Mouse (Mus musculus) retina, embryonic 14.5 days (tissue): Measurements from ENCODE around the gene Mfsd12.
A peak's percentile ranks its signal among the peaks of the same experiment; 100 is the strongest.

Source experiments
- DNase-seq: peaks from one replicate; pipeline ENCODE4 v3.0.0-alpha.2; 2015; ENCODE audit warnings: low spot score

Gene Mfsd12

DNA sequence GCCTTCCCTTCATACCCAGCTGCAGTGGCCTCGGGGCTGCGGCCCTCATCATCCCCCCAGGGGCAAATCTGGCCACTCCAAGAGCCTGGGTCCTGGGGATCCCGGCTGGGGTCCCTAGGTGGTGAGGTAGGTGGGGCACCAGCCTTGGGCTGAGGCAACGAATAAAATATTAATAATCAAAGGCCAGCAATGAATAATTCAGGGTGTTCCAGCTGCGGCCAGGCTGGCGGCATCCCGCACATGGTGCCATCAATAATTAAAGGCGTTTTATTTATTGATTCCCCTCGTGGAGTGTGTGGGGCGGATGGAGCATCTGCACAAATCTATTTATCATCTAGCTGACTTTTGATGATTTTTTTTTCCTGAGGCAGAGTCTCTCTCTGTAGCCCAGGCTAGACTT, 46.2 kb downstream of the Mfsd12 start:
- DNase-seq = peak; percentile 70

DNA sequence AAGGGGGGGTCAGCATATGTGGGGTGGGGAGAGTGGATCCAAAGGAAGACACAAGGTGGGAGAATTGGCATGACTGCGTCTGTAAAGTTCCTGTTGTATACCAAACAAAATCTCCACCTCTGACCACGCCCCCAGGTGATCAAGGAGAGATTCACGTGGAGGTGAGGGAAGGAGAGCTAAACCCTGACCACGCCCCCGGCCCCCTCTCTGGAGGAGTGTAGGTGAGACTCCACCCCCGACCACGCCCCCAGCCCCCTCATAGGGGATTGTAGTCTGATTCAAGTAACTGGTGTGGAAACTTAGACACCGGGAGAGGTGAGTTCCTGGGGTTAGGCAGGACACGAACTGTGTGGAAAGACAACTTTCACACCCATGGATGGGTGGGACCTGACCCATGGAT, 46.8 kb downstream of the Mfsd12 start:
- no peak for DNase-seq

DNA sequence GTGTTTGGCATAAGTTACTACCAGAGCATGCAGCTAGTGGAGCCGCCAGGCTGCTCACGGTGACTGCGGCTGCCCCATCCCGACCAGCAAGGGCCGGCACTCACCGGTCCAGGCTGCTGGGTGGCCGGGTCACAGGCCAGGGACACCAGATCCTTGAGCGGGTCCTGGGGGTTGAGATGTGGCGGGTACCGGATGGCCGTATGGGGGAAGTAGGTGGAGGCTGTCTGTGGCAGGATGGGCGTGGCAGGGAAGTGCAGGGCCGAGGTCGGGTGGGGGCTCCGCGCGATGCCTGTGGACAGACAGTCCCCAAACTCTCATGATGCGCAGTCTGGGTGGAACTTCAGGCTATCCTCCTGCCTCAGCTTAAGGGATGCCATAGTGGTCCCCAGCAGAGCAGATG, 47.4 kb downstream of the Mfsd12 start:
- no peak for DNase-seq

DNA sequence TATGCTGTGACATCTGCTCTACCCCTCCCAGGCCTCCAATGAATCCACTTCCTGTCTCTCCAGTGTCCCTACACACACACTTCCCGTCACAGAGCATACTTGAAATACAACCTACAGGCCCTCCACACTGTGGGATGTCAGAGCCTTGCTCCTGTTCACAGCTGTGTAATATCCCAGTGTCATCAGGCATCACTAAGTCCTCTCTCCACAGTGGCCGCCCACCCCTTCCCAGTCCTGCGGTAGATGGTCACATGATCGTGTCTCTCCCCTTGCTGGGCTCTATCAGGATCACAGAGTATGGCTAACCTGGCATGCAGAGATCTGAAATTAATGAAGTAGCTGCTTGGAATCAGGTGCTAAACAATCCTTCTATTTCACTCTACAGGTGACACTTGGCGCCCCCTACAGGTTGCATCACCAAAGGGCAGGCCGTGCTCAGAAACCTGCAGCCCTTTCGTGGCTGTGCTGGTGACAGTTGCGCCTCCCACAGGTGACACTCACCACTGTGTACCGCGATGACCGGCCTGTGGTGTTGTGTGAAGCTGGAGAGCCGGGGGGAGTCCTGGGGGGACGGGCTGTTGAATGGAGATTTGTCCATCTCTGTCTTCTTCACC, 48.4 kb downstream of the Mfsd12 start:
- DNase-seq = peak; percentile 71

DNA sequence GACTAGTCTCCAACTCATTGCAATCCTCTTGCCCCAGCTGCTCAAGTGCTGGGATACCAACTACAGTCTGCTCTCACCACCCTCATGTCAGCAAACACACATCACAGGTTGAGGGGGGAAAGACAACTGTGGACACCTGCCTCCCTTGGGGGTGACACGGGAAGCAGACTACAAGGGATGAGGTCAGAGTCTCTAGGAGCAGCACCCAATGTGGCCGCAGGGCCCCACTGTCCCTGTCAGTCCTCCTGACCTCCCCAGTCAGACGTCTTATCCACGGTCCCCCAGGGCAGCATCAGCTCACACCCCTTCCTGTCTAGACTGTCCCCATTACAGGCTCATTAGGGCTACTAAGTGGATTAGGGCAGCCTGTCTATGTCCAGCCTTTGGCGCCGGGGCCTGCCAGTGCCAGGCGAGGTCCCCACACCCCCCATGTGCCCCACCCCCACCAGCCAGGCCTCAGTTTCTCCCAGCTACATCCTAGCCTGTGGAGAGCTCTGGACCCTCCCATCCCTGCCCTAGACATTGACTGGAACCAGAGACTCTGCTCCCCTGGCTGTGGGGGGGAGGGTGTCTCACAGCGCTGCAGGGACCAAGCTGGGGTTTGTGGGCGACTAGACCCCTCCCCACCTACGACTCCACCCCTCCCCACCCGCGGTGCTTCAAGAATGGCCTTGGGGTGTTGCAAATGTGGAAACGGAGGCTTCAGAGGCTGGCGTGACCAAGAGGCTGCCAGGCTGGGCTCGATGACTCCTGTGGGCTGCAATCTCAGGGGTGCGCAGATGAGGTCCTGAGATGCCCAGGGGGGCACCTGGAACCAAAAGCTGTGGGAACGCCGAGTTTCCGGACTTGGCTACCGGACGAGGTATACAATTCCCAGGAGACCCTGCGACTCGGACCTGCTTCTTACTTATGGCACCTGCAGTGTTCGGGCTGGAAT, 49.5 kb downstream of the Mfsd12 start:
- peak; percentile 39 for DNase-seq

DNA sequence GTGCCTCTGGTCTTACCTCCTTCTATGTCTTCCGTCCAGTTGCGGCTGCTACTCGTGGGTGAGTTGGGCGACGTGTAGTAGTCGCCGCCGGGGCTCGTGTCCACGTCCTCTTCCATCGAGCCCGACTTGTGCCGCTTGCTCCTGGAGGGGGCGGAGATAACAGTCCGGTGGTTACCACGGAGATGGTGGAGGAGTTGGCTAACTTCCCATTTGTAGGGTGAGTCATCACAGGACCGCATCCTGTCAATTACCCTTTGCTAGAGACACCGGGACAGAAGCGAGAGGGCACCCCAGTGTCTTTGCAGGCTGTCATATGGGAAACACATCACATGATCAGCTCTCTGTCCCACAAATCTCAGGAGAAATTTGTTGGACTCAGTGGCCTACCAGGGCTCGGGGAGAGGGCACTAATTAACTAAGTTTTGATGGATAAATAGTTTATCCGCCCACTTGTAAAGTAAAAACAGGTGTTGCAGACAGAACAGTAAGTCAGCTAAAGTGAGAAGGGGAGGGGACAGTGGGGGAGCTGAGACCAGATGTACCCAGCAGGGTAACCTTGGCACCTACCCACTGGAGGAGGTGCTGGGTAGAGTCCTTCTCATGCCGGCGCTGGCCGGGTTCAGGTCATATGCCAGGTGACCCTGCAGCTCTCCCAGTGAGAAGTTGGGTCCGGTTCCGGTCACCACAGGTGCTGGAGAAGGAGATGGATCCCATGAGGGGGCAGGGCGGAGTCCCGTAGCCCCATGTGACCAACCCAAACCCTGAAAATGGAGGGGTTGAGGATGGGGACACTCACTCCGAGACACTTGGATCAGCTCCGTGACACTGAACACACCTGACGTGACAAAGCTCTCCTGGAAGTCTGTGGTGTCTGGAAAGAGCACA, 50.5 kb downstream of the Mfsd12 start:
- peak; percentile 49 for DNase-seq

DNA sequence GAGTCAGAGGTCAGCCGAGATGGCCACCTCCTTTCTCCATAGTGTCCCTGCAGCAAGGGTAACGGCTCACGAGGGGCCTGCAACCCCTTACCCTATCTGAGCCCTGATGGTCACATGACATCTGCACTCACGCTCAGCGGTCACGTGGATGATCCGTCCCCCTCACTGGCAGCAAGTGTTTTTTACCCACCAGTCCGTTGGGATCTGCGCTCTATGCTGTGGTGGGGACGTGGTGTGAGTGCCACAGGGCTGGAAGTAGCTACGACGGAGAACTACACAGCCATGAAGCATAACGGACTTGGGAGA, 51.1 kb downstream of the Mfsd12 start:
- no peak for DNase-seq

DNA sequence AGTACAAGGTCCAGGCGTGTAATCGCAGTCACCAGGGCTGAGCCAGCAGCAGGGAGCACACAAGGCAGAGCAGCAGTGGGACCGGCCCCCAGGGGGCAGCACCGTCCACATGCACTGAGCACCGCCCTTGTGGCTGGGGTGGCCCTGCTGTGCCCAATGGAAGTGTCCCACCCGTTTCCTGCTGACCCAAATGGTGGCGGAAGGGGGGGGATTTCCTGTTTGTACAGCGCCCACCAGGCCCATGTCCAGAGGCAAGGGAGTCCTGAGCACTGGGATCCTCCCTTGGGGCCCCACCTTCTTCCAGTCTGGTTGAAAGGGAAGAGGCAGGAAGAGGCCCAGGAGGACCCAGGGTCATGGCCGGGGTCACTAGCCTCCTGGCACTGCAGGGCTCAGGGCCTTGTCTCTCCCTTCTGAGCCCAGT, 51.6 kb downstream of the Mfsd12 start:
- peak; percentile 80 for DNase-seq

DNA sequence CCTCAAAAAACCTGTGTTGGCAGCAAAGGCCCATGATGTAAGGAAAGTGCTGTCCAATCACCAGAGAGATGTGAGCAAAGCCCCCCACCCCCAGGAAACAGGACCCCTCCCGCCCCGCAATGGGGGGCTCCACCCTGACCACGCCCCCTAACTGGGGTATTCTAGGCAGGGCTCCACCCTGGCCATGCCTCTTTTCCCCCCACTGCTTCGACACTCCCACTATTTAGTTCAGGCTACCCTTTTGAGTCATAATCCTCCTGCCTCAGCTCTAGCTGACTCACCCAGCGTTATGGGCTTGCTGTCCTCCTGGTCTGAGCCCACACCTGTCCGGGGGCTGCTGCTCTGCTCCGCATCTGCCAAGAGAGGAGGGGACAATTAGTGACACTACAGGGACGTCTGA, 52.0 kb downstream of the Mfsd12 start:
- no peak for DNase-seq

DNA sequence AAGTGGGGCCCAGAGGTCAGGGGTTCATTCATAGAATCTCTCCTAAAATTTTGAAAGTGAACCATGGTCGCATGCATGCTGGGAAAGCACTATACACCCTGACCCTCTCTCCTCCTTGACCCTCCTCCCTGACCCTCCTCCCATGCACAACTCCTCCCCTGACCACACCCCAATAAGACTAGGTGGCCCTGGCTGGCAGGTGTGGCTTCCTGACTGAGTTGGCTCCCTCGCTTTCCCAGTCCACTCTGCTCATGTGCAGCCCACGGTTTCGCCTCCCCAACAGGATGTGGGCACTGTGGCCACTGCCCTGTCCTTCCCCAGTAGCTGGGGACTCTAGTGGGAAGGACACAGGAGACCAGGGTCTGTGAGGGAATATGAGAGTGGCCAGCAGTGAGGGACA, 53.1 kb downstream of the Mfsd12 start:
- no peak for DNase-seq

DNA sequence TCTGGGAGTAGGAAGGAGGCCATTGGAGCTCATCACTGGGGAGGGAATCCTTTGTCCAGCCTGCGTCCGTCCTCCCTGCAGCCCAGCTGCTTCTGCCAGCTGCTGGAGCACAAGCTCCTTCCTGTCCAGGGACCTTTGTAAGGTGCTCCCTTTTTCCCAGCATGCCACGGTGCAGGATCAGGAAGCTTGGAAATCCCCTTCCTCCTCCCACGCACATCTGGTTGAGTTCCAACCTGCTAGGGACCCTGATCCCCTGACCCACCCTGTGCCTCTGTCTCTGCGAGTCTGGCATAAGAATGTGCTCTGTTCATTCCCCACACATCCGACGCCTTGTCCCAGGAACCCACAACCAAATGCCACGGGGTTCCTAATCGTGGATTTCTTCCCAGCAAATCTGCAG, 53.7 kb downstream of the Mfsd12 start:
- DNase-seq = no peak

DNA sequence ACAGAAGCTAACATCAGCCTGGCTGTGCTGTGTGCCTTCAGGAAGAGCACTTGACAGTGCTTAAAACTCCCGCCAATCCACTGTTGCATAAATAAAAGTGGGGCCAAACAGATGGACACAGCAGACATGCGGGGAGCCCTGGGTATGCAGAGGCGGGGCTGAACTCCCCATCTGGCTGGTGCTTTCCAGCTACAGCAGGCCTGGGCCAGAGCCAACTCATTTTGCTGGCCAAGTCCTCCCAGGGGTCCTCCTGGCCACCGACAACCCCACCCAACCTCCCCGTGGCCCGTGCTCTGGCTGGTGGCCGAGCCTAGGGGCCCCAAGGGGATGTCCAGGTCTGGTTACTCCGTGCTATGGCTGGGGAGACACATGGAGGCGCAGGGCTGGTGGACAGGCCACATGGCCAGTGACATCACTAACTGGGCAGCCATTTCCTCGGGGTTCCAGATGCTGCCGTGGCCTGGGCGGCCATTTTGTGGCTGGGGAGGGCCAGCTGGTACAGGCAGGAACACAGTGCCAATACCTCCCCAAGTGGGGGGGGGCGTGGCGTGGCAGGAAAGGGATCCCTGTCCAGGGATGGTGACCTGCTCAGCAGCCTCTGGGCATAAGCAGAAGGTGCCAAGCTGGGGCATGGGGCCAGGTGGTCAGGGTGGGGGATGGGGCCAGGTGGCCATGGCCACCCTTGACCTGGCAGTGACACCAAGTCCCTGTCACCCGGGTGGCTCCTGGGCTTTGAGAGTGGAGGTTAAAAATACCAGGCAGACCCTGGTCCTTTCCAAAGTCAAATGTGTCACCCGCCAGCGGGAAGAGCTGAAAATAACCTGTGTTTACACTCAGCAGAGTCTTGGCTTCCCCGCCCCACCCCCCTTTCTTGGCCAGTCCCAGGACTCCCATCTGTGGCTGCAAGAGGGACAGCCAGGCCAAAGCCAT, 54.4 kb downstream of the Mfsd12 start:
- no peak for DNase-seq

DNA sequence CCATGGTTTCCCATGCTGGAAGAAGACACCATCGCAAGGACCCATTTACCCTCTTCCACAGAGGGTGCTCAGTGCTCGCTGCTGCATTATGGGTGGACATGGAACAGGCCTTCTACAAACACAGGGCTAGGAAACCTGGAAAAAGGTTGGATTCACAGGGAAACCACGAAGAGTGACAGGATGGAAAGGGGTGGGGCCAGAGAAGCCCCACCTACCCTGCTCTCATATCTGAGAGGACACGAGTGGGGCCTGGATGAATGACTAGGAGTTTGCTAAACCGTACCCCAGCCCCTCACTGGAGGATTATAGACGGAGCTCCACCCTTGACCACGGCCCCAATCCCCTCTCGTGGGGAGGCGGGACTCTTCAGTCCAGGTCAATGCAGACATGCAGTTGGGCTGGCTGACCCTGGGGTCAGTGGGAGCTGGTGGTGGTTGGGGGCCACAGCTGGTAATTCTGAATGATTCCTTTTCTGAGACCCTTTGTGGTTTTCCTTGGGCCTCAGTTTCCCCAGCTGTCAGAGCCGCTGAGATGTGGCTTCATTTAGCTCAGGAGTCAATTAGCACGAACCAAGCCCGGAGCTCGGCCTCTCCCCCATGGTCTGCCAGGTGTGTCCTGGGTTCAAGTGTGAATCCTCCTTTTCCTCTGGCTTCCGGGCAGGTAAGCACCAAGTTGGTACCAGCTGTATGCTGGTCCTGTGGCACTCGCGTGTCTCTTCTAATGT, 55.5 kb downstream of the Mfsd12 start:
- DNase-seq = no peak

DNA sequence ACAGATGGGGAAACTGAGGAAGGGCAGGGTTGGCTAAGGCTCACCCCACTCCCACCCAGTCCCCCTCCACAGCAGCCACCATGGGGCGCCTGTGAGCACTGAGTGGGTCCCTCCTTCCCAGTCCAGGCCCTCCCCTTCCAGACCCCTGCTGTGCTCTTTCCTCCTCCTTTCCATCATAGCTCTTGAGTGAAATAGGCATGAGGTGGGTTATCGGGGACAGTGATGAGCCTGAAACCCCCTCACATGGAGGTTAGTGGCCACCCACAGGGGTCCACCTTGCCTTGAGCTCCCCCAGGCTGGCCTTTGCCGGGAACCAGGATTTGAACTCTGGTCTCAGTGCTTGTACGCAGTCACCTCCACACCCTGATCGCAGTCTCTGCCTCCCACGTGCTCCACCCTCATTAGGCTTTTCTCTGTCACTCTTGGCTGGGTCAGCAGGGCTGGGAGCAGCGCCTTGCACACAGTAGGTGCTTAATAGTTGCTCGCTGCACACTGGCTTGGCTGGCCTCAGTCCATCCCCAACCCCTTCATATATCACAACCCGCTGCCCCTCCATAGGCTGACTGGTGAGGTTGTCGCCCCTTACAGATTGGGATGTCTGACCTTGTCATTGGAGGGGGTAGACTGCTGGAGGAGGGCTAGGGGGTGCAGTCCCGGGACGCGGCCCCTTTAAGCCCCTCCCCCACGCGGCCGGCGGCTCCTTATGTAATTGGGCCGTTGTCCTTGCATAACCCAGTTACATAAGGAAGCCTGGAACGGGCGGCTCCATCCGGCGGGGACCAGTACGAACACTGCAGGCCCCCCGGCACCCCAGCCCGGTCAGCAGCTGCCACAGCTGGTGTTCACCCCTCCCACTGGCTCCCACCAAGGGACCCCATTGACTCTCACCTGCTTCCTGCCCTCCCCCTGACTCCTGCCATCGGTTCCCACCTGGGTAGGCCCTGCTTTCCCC, 56.3 kb downstream of the Mfsd12 start:
- DNase-seq = peak; percentile 77

DNA sequence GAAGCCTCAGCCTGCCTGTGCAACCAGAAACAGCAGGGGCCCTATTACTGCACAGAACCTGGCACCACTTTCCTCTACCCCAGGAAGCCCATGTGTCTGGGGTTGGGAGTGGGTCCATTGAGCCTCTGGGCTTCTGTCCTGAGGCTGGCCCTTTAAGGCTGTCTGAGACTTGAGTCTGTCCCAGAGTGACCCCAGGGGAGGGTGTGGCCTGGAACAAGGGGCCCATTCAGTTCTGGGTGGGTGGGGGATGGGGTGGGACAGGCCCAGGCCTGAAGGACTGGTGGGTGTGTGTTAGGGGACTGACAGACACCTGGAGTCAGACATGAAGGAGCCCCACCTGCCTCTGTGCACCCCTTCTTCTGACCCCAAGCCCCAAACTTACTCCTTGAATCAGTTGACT, 57.4 kb downstream of the Mfsd12 start:
- no peak for DNase-seq

DNA sequence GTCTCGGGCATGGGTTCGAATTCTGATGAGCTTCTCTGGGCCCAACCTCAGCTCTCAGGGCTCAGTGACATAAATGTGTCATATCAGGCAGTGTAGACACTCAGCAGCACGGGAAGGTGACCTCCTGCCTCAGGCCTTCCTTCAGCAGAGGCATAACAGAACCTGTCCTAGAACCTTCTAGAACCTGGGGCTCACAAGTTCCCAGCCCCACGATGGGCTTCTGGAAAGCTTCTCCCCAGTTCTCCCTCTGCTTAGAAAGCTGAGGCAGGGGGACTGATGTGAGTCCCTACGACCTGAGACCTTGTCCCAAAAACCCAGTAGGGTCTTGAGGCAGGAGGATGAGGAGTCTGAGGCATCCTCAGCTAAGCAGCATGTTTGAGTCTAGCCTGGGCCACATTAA, 57.9 kb downstream of the Mfsd12 start:
- no peak for DNase-seq
